Mouse (Mus musculus) layer of hippocampus, adult 18-20 months (tissue): ENCODE measurements around the gene Fxn. TPM values are rescaled to one million over a fixed set of nuclear protein-coding genes. Genes with fewer than 3 reads are reported as not detected.

ENCODE experiments used
- total RNA-seq, 2 experiments: library from RNA; stranded (reverse); gene quantifications; 2 replicates each; pipeline ENCODE4 v1.2.3; 2021

Gene Fxn
- total RNA-seq, 2 experiments from 2014 or later, result 6.9 to 9.5 TPM

Other genes starting within 250 kb of the Fxn start
- 1 to 10 TPM; 8.1 to 9.0 TPM for gene Fam189a2, start 249.6 kb downstream of the Fxn start, total RNA-seq
- gene Tjp2, start 55.6 kb downstream of the Fxn start, total RNA-seq, result 10 to 100 TPM; 21.8 to 23.2 TPM
- gene Fam122a, start 196.8 kb upstream of the Fxn start, total RNA-seq, result 10 to 100 TPM; 27.2 to 28.9 TPM